Mouse (Mus musculus): ENCODE data around the gene Cited4.

Cited4 gene

GRCm38 (mm10) chr4:120680953-120681352, 14.6 kb downstream of the Cited4 start:
- peak; percentile 56 for DNase-seq (ENCODE audit: low spot score)

DNA sequence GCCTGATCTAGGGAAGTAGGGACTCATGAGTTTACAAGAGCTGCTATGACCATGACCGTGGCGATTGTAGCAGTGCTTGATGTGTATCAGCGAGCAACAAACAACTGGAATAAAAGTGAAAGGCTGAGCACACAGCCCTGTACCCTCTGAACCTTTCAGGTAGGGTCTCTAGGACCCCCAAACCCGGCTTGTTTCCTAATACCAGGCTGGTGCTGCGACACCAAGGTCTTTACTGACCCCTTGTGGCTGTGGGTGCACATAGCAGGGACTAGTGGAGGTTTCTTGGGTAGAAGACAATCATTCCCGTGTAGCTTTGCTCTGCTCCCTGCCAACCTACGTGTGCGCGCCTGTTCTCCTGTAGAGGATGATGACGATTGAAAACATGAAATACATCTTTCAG, 15.8 kb downstream of the Cited4 start:
- DNase-seq (ENCODE audit: low spot score) = peak; percentile 83

- no peak for DNase-seq (ENCODE audit: low spot score)
These were observed 17.1 kb downstream of the Cited4 start for GRCm38 (mm10) chr4:120683278-120683997.

- no peak for DNase-seq (ENCODE audit: low spot score)
These were observed 20.9 kb downstream of the Cited4 start for GRCm38 (mm10) chr4:120687282-120687681.

DNA sequence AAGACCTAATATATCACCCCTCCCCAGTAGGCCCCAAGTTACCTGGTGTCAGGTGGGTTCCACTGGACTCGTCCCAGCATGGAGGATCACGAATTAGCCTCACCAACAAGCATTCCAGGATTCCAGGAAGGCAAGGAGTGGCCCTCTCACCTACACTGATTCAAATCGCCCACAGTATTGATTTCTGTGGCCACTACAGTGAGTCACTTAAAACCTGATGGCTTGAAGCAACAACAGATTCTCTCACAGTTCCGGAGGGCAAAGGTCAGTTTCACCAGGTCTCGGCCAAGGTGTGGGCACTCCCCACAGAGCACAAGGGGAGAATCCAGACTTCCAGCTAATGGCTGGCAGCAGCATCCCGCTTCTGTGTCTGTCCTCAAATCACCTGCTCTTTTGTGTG, 22.9 kb downstream of the Cited4 start:
- DNase-seq (ENCODE audit: low spot score) = no peak

DNA sequence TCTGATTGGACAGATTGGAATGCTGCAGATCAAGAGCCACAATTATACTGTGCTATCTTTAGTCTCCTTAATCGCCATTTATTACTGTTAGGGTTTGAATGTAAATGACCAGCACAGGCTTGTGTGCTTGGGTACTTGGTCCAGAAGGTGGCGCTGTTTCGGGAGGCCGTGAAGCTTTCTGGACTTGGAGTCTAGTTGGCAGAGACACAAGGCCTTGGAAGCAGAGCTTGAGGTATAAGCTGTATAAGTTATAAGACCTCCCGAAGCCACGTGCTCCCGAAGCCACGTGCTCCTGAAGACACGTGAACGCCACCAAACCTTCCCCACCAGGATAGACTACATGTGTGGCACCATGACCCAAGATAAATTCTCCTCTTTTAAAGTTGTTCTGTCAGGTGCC, 26.3 kb downstream of the Cited4 start:
- peak; percentile 78 for DNase-seq (ENCODE audit: low spot score)

GRCm38 (mm10) chr4:120697353-120697752, 31.0 kb downstream of the Cited4 start:
- DNase-seq (ENCODE audit: low spot score) = no peak

DNA sequence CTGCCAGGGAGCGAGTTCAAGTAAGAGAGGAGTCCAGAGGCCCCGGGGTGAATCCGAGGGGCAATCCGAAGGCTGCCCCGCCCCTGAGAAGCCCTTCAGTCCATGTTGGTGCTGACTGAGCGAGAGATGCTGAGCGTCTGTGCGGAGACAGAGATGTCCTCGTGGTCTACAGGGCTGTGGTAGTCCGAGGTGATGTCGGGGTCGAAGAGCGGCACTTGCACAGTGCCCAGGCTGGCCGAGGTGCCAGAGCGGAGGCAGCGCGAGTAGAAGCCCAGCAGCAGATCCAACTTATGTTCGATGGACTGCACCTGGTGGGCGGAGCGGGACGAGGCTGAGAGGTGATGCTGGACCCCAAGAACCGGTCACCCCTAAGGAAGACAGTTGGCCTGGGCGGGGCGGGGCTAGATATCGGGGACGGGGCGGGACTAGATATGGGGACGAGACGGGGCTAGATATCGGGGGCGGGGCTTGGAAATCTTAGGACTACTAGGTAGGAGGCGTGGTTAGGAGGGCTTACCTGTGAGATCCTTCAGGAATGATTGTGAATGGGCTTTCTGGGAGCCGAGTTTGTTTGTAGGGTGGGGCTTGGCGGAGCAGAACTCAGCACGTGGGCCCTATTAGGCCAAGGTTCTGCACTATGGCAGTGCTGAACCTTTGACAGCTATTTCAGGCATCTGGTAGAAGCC, 31.6 kb downstream of the Cited4 start:
- no peak for DNase-seq (ENCODE audit: low spot score)

DNA sequence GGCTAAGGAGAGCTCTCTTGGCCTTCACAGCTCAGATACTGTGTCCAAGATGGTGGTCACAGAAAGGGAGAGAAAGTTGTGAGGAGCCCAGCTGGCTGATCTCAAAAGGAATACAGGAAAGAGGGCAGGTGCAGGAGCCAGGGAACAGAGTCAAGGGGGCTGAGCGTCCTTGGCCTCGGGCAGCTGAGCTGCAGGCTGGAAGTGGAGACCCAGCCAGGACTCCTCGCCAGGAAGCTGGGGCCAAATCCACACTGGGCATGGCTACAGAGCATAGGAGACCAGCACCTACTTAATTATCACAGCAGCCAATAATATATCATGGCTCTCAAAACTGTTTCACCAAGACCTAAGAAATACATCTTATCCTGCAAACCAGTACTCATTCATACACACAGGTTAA, 34.8 kb downstream of the Cited4 start:
- no peak for DNase-seq (ENCODE audit: low spot score)

- DNase-seq (ENCODE audit: low spot score) = no peak
These were observed 35.7 kb downstream of the Cited4 start for GRCm38 (mm10) chr4:120702056-120702455.

GRCm38 (mm10) chr4:120702511-120702910, 36.1 kb downstream of the Cited4 start:
- no peak for DNase-seq (ENCODE audit: low spot score)

- no peak for DNase-seq (ENCODE audit: low spot score)
These were observed 45.9 kb downstream of the Cited4 start for GRCm38 (mm10) chr4:120712236-120712635.

DNA sequence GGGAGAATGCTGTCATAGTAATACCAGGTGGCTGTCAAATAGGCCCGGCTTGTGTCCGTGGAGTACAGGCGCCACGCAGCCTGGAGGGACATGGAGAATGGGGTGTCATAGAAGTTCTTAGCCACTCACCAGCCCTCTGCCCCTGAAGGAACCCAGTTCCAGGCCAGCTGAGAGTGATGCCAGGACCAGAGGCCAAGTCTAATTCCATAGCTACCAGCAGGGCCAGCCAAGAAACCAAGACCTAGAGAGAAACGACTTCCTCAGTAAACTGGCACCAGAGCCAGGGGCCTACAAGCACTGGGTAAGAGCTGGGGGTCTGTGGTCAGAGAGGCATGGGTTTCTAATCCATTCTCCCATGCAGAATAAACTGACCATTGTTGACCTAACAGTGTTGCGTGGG, 46.6 kb downstream of the Cited4 start:
- no peak for DNase-seq (ENCODE audit: low spot score)

DNA sequence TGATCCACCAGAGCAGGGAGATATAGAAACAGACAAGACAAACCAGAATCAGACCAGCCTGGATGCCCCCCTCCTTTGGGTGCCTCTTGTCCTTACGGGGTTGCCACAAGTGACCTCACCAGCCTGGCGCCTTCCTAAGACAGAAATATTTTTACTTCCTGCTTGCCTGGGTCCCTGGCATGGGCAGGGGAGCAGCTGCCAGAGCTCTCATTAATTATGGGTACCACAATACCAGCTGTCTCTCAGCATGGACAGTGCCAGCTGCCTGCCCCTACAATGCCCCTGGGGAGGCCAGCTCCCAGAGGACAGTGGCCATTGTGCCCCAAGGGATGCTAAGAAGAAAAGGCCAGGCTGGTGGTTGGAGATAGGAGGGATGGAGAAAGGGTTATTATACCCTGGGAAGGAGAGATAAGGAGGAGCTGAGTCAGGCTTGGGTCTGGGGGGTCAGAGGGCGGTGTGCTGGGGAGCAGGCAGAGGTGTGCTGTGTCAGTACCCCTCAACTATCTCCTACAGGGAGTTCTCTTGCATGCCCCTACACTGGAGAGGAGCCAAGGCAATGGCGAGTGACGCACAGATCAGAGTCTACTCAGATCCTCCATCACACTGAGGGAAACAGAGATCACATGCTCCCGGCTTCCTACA, 47.6 kb downstream of the Cited4 start:
- no peak for DNase-seq (ENCODE audit: low spot score)

GRCm38 (mm10) chr4:120716141-120716571, 49.8 kb downstream of the Cited4 start:
- peak; percentile 85 for DNase-seq (ENCODE audit: low spot score)

DNA sequence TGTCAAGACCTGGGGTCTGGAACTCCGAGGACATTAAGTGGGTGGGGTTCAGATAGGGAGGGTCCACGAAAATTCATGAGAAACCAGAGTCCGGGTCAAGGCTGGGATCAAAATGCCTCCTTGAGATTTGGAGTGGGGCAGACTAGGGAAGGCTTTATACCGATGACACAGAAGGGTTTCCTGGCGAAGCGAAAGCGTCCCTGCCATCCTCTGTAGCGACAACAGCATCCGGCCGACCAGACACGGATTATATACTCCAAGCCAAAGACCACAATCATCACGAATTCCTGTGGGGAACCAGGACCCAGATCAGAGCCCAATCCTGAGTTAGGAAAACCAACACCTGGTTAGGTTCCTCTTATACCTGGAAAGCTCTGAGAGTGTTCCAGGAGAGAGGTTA, 50.4 kb downstream of the Cited4 start:
- DNase-seq (ENCODE audit: low spot score) = no peak
